Mouse (Mus musculus) liver, embryonic 16.5 days (tissue): ENCODE measurements around the gene Mpg. TPM values are rescaled to one million over a fixed set of nuclear protein-coding genes. Genes with fewer than 3 reads are reported as not detected.

ENCODE experiments used
- ATAC-seq: fragments of 200-750 bp; cut with Nextera tagmentation; 2 replicates; pipeline ENCODE4 v1.8.0; 2017; ENCODE audit warnings: low read depth, mild to moderate bottlenecking, moderate number of reproducible peaks, moderate library complexity
- H3K27ac ChIP-seq: fragments of 300-500 bp; sonication (generic); 2 replicates; pipeline ENCODE4 v1.5.1; 2014; ENCODE audit warnings: mild to moderate bottlenecking, low read length
- H3K27me3 ChIP-seq: fragments of 300-500 bp; sonication (generic); 2 replicates; pipeline ENCODE4 v1.6.1; 2014; ENCODE audit warnings: low read depth, low read length, mixed read lengths; ENCODE audit not compliant: control insufficient read depth, insufficient read depth
- H3K36me3 ChIP-seq: fragments of 300-500 bp; sonication (generic); 2 replicates; pipeline ENCODE4 v1.6.1; 2014; ENCODE audit warnings: mild to moderate bottlenecking; ENCODE audit not compliant: control insufficient read depth, insufficient read depth
- H3K4me1 ChIP-seq: fragments of 300-500 bp; sonication (generic); 2 replicates; pipeline ENCODE4 v1.6.1; 2014; ENCODE audit warnings: low read depth, low read length, mixed read lengths; ENCODE audit not compliant: control insufficient read depth
- H3K4me2 ChIP-seq: fragments of 300-500 bp; sonication (generic); 2 replicates; pipeline ENCODE4 v1.6.1; 2014; ENCODE audit warnings: low read depth, low read length, mixed read lengths
- H3K4me3 ChIP-seq: fragments of 300-500 bp; sonication (generic); 2 replicates; pipeline ENCODE4 v1.5.1; 2014; ENCODE audit warnings: low read depth, mild to moderate bottlenecking, low read length
- H3K9ac ChIP-seq: fragments of 300-500 bp; sonication (generic); 2 replicates; pipeline ENCODE4 v1.6.1; 2014; ENCODE audit warnings: low read depth, low read length
- H3K9me3 ChIP-seq: fragments of 300-500 bp; sonication (generic); replicated peaks from 2 replicates; pipeline ENCODE4 v1.6.1; 2016; ENCODE audit warnings: low read length; ENCODE audit not compliant: control insufficient read depth
- WGBS: fragments of 180-500 bp; shearing (Covaris S2); extraction: QIAGEN DNeasy Blood & Tissue Kit; methylation state at CpG from one replicate; pipeline ENCODE4 v1.1.7; 2014; ENCODE audit not compliant: insufficient replicate concordance; 5-methylcytosine and 5-hydroxymethylcytosine counted together
- polyA plus RNA-seq: library from polyadenylated mRNA; unstranded; fragments of >200 nt; fragmentation: Nextera tagmentation; extraction: Ambion mirVana; gene quantifications from 2 replicates; pipeline ENCODE4 v1.2.1, GENCODE M21; 2015

Gene Mpg
- polyA plus RNA-seq, 1 experiment from 2014 or later = 19.6 TPM

GRCm38 (mm10) chr11:32189434-32189833 lies 36.9 kb upstream of the Mpg start:
- H3K27ac ChIP-seq = no peak overlapping the region
- WGBS = 65% methylated on average over 5 of the region's 5 CpGs
- no peak overlapping the region for H3K9ac ChIP-seq

GRCm38 (mm10) chr11:32190119-32190518 lies 36.2 kb upstream of the Mpg start:
- Histone ChIP-seq H3K9ac (no peak overlapping the region), H3K9me3 (no peaks in the 10 kb centered on the region), H3K27me3 (no peaks in the 10 kb centered on the region), H3K4me2 (no peak overlapping the region), H3K36me3 (no peaks in the 10 kb centered on the region), H3K4me1 (no peaks in the 10 kb centered on the region), H3K27ac (no peak overlapping the region), H3K4me3 (no peak overlapping the region)
- 77% methylated on average over 9 of the region's 9 CpGs for WGBS
- ATAC-seq = no peak

More at GRCm38 (mm10) chr11:32189434-32189833, 36.9 kb upstream of the Mpg start:
- no peaks in the 10 kb centered on the region for H3K36me3 ChIP-seq
- H3K4me2 ChIP-seq = no peak overlapping the region
- no peaks in the 10 kb centered on the region for H3K4me1 ChIP-seq
- H3K9me3 ChIP-seq = no peaks in the 10 kb centered on the region
- H3K27me3 ChIP-seq = no peaks in the 10 kb centered on the region
- ATAC-seq = no peak
- H3K4me3 ChIP-seq = no peak overlapping the region

- 78% methylated on average over 13 of the region's 13 CpGs for WGBS
- no peak overlapping the region for H3K9ac ChIP-seq
- H3K4me3 ChIP-seq = no peak overlapping the region
- H3K4me1 ChIP-seq = peaks cover under 1% of the 10 kb centered on the region; the same call in 1 of the 2 replicates
- no peaks in the 10 kb centered on the region for H3K36me3 ChIP-seq
- no peak overlapping the region for H3K4me2 ChIP-seq
- H3K27ac ChIP-seq = no peak overlapping the region
- H3K27me3 ChIP-seq = no peaks in the 10 kb centered on the region
- no peaks in the 10 kb centered on the region for H3K9me3 ChIP-seq
- no peak for ATAC-seq
Observed at GRCm38 (mm10) chr11:32190603-32191110, 35.6 kb upstream of the Mpg start.

- 76% methylated on average over 10 of the region's 10 CpGs for WGBS
- Histone ChIP-seq H3K9me3 (no peaks in the 10 kb centered on the region), H3K9ac (no peak overlapping the region), H3K4me2 (no peak overlapping the region), H3K4me1 (peaks cover 7% of the 10 kb centered on the region), H3K27ac (no peak overlapping the region), H3K4me3 (no peak overlapping the region), H3K36me3 (no peaks in the 10 kb centered on the region), H3K27me3 (no peaks in the 10 kb centered on the region)
- no peak for ATAC-seq
Observed at GRCm38 (mm10) chr11:32193156-32193555, 33.1 kb upstream of the Mpg start.

- ATAC-seq = no peak
- WGBS = 60% methylated on average over 10 of the region's 10 CpGs
- H3K9me3 ChIP-seq = no peaks in the 10 kb centered on the region
Observed at GRCm38 (mm10) chr11:32194086-32194485, 32.2 kb upstream of the Mpg start.

GRCm38 (mm10) chr11:32194626-32195025 lies 31.7 kb upstream of the Mpg start:
- H3K9ac ChIP-seq = no peak overlapping the region
- H3K9me3 ChIP-seq = no peaks in the 10 kb centered on the region
- ATAC-seq = no peak
- WGBS = 59% methylated on average over 5 of the region's 5 CpGs
- H3K27me3 ChIP-seq = no peaks in the 10 kb centered on the region
- H3K27ac ChIP-seq = no peak overlapping the region
- peaks cover 7% of the 10 kb centered on the region for H3K4me1 ChIP-seq
- H3K4me3 ChIP-seq = no peak overlapping the region
- no peak overlapping the region for H3K4me2 ChIP-seq
- H3K36me3 ChIP-seq = no peaks in the 10 kb centered on the region

More at GRCm38 (mm10) chr11:32194086-32194485, 32.2 kb upstream of the Mpg start:
- H3K27me3 ChIP-seq = no peaks in the 10 kb centered on the region
- H3K36me3 ChIP-seq = no peaks in the 10 kb centered on the region
- H3K4me3 ChIP-seq = no peak overlapping the region
- peaks cover 7% of the 10 kb centered on the region for H3K4me1 ChIP-seq
- H3K27ac ChIP-seq = no peak overlapping the region
- H3K9ac ChIP-seq = no peak overlapping the region
- no peak overlapping the region for H3K4me2 ChIP-seq

- no peak overlapping the region for H3K4me2 ChIP-seq
- ATAC-seq = no peak
Observed at GRCm38 (mm10) chr11:32195867-32196540, 30.3 kb upstream of the Mpg start.

GRCm38 (mm10) chr11:32196727-32197126 lies 29.6 kb upstream of the Mpg start:
- peaks cover 15% of the 10 kb centered on the region for H3K4me1 ChIP-seq
- H3K4me2 ChIP-seq = no peak overlapping the region
- no peak overlapping the region for H3K9ac ChIP-seq
- H3K4me3 ChIP-seq = no peak overlapping the region
- H3K36me3 ChIP-seq = no peaks in the 10 kb centered on the region
- no peak overlapping the region for H3K27ac ChIP-seq
- H3K27me3 ChIP-seq = no peaks in the 10 kb centered on the region
- WGBS = 38% methylated on average over 6 of the region's 6 CpGs
- no peaks in the 10 kb centered on the region for H3K9me3 ChIP-seq
- ATAC-seq = no peak

More at GRCm38 (mm10) chr11:32195867-32196540, 30.3 kb upstream of the Mpg start:
- Histone ChIP-seq H3K9me3 (no peaks in the 10 kb centered on the region), H3K4me3 (no peak overlapping the region), H3K9ac (no peak overlapping the region), H3K36me3 (no peaks in the 10 kb centered on the region), H3K27me3 (no peaks in the 10 kb centered on the region), H3K27ac (no peak overlapping the region), H3K4me1 (peaks cover 15% of the 10 kb centered on the region)
- WGBS = 10% methylated on average over 11 of the region's 11 CpGs

GRCm38 (mm10) chr11:32197766-32198165 lies 28.5 kb upstream of the Mpg start:
- Histone ChIP-seq H3K4me1 (peaks cover 15% of the 10 kb centered on the region), H3K36me3 (no peaks in the 10 kb centered on the region), H3K27me3 (no peaks in the 10 kb centered on the region), H3K4me3 (no peak overlapping the region), H3K9ac (no peak overlapping the region), H3K27ac (no peak overlapping the region), H3K4me2 (no peak overlapping the region), H3K9me3 (no peaks in the 10 kb centered on the region)
- 50% methylated on average over 3 of the region's 3 CpGs for WGBS
- no peak for ATAC-seq
